Mouse (Mus musculus): ENCODE data around the gene Ccn1.

The Ccn1 gene

DNA sequence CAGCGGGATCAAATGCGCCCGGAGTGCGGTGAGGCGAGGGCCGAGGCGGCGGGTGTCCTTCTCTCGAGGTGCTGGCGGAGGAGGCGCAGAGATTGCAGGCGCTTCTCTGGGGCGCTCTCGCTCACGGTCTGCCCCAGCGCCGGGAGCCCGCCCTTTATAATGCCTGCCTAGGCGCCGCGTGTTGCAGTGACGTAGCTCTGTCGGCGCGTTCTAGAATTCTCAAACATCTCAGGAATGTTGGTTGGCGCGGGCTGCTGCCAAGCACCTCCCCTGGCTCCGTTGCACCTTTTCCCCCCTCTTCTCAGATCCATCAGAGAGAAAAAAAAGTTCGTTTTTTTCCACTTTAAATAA lies at the start of gene Ccn1:
Ccn1 (minus strand) TSS at position 130 of the 351 bp plus-strand sequence.
- peak; percentile 54 for DNase-seq (ENCODE audit: low spot score)

DNA sequence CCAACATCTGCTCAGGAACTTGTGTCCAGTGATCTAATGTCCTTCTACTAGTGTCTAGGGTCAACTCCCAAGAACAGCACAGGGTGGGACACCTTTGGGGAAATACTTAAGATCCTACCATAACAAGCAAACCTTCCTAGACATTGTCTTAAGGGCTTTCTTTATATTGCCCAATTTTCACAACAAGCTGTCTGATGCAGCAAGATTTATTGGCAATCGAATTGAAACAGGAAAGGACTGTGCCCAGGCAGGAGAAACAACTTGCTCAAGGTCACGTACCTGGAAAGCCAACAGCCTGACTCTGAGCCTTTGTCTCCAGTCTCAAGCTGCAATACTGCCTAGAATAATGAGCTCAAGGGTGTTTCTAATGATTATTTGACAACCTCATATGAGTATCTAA lies 43.6 kb upstream of the Ccn1 start:
- no peak for DNase-seq (ENCODE audit: low spot score)

DNA sequence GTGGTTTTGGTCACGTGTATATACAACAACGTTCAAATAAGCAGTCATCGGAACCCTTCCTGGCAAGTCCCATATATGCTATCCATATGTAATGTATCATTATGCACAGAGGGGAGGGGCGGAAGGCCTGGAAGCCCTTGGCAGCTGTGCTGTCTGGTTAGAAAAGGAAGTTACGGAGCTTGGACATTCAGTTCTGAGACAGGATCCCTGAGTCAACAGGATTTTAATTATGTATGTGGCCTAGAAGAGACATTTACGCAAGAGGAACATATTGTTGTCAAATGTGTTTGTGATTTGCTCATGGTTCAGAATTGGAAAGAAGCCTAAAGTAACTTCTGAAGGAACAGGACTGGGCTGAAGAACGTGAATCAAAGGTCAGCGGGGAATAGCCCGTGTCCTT lies 42.3 kb upstream of the Ccn1 start:
- DNase-seq (ENCODE audit: low spot score): no peak

DNA sequence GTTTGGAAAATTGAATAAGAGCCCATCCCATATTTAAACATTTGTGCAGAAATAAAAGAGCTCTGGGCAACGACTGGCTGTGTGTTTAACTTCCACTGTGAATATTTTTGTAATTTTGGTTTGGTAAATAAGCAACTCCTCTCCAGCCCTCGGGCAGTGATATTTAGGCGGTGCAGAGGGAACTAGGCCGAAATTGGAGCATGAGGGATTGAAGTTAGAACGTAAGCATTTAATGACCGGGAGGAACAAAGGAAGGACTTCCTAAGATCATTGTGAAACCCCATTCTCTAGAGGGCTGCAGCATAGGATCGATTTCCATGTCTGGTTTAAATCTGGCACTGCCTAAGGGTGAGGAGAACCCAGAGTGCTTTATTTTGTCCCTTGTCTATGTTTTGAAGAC lies 41.6 kb upstream of the Ccn1 start:
- DNase-seq (ENCODE audit: low spot score): no peak

DNA sequence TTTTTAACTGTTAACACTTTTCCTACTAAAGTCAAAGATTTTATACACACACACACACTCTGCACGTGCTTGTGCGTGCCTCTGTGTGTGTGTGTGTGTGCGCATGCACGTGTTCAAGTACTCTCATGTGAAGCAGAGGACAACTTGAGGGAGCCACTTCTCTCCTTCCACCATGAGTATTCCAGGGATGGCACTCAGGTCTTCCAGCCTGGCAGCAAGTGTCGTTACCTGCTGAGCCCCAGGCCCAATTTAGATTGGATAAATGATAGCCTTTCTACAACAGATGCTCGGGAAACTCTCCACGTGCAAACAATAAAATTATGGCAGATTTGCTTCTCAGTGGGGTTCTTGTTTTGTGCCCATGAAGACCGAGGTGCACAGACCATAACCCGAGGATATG lies 39.5 kb upstream of the Ccn1 start:
- no peak for DNase-seq (ENCODE audit: low spot score)

DNA sequence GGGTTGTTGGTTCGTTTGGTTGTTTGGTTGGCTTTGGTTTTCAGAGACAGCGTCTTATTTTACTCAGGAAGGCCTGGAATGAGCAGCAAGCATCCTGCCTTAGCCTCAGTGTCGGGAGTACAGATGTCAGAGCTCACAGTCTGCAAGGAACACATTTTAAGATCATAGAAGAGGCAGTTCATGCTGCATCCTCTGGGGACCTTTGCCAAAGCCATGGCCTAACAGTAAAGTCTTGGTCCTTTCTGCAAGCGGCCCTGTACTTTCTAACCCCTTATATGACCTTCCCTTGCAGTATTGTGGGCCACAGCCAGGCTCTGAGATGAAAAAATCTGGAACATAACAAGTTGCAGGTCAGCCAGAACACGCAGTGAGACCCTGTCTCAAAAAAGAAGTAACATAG lies 38.1 kb upstream of the Ccn1 start:
- no peak for DNase-seq (ENCODE audit: low spot score)

DNA sequence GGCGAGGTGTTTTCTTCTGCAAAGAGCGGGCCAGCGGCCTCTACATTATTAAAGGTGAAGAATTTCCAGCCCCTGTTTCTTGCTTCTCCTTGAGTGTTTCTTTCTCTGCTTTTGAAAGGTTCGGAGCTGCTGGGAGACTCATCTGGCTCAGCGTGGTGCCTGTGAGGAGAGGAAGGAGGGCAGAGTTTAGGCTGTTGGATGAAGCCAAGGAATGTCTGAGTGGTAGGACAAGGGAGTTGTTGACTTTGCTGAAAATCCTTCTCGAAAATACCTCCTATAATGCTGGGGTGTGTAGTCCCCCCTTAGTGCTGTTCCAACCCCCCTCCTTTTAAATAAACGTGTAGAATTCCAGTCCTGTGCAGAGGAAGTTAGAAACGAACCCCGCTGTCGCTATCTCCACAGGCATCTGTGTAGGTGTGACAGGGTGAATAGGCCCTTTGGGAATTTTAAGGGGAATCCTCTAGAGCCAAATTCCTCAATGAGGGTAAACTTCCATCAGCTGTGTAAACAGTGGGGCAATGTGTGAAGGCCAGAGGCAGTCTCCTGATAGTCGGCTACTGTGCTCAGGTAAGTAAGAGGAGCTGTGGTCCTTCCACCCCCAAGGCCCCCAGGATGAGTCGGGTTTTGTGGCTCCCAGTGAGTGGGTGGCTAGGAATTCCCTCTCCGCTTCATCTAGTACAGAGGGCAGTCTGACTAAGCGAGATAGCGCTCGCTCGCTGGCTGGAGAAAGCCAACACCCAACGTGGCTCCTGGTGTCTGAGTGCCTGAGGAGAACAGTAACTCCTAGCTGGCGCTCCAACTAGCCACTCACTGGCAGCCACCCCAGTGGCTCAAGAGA lies 35.0 kb upstream of the Ccn1 start:
- DNase-seq (ENCODE audit: low spot score): no peak

DNA sequence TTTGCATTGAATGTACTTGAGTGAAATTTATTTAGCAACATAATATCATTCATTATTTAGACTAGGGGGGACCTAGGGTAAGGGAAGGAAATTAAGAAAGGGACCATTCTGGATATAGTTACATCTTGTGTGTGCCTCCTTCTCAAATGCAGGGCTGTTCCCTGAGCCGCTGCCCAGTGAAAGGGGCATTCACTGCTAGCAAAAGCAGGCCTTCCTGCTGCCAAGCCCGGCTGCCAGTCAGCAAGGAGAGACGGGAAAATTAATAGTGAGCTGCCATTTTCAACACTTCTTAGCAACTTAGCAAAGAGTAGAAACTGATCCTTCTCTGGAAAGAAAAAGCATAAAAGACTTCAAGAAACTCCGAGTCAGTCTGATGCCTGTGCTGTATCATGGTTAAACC lies 34.4 kb upstream of the Ccn1 start:
- DNase-seq (ENCODE audit: low spot score): no peak

DNA sequence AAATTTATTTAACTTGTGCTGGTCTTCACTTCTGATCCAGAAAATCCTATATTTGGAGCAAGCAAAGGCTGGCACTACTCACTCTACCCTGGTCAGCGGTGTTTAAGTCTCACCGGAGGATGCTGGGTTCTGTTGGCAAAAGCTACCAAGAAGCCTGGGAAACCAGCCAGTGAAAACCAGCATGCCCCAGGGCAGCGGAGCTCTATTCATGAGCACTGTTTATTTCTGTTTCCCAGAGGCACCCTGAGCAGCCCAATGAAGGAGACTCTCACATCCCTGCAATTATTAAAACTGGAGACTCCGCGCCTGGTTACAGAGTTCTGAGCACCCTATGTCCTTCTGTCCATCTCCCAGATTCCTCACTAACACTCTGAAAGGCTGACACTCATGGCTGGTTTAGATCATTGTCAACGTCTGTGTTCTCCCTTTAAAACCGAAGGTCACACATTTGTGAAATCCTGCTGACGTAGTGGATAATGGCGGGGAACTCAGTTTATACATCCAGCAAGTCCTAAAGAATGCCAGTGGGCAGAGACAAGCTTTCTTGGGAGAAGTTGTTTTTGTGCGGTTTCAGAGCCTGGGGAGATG lies 31.7 kb upstream of the Ccn1 start:
- no peak for DNase-seq (ENCODE audit: low spot score)

DNA sequence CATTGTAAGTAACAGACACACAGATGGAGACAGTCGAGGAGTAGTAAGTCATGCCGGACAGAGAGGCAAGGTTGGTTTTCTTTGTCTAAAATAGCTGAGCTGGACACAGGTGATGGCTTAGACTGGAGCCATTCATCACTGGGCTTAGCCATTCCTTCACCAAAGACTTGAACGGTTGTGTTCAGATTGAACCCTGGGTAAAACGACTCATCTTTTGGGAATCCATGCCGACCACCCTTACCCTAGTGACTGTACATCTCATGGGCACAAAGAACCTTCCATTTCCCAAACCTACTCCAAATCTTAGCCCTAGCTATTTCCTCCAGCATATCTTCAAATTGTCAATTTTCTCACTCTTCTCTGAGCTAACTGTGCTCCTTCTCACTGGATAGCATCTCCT lies 30.9 kb upstream of the Ccn1 start:
- no peak for DNase-seq (ENCODE audit: low spot score)

DNA sequence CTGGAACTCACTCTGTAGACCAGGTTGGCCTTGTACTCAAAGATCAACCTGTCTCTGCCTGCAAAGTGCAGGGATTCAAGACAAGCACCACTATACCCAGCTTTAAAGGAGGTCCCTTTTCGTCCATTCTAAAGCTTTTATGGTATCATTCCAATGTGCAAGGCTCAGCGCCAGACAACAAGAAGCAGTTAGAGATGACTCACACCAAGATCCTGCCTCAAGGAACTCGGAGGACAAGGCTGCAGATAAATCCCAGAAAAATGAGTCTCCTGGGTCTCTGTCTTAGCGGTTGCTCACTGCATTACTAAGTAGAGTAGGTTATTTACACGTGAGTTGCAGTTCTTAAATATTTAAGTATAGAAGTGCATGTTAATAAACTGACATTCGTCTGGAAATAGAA lies 26.4 kb upstream of the Ccn1 start:
- DNase-seq (ENCODE audit: low spot score): no peak

DNA sequence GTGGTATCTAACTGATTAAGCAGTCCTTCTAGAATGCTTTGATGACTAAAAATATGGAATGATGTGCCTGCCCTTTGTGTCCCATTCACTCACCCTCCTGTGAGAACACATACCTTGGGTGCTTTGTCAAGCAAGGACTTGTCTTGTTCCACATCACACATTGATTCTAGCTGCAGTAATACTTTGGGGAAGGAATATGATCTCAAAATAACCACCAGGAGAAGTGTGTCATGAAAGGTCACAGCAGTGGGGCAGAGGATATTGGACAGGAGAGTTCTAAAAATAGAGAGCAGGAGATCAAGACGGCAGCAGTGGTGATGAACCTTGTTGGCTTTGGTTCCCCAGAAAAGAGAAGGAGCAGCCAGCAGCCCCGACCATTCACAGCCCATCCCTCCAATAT lies 25.0 kb upstream of the Ccn1 start:
- DNase-seq (ENCODE audit: low spot score): no peak

DNA sequence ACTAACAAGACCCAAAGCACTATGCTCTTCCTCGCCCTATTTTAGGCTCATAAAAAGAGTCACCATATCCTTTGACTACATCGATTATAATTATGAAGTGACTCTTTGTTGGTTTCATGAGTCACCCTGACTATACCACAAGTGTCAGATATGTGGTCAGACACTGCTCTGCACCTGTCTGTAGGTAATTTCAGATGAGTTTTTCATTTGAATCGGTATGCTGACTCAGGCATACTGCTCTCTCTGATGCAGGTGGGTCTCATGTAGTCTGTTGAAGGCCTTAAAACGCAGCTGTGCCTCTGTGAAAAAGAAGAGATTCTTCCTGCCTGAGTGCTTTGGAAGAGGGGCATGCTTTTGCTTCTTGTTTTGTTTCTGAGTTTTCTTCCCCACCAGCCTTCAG lies 16.6 kb upstream of the Ccn1 start:
- DNase-seq (ENCODE audit: low spot score): no peak

DNA sequence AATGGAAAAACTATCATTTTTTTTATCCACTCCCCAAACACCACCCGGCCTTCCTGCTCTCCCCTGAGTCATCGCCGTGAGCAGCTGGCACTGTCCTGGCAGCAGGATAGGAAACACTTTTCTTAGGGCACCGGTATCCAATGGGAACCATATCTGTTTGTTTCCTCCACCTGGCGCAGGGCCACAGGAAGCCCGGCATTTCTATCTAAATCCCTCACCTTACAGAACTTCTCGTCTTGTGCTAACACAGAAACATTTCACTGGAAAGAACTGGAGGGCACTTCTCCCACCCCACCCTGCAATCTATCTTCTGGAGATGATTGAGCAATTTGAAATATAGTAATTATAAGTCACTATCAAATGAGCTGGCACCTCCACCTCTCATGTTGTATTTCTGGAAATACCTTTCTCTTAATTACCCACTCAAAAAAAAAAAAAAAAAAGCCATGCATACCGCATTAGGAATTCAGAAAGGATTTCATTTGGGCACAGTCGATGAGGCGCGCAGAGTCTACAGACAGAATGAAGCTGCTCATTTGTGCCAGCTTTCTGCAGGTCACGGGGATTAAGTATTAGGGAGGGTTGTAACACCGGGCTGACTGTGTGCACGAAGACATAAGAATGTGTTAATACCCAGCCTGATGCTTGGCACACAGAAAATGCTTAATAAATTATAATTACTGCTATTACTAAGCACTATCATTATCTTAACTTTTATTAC lies 7.4 kb upstream of the Ccn1 start:
- DNase-seq (ENCODE audit: low spot score): no peak

DNA sequence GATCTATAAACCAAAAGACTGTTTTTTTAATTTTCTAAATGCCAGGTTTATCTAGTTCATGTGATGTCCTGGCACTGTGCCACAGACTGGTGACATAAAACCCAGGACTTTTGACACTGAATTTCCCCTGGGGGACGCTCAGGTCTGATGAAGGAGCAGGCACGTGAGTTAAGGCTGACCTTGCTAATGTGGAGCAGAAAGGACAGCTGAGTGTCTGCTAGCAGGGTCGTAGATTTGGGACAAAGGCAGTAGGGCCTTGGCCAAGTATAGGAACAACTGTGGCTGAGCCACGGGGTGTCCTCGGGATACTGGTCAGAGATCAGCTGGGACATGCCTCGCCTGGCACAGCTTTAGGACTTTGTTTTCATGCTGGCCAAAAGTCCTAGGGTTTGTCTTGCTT lies 5.2 kb upstream of the Ccn1 start:
- no peak for DNase-seq (ENCODE audit: low spot score)

DNA sequence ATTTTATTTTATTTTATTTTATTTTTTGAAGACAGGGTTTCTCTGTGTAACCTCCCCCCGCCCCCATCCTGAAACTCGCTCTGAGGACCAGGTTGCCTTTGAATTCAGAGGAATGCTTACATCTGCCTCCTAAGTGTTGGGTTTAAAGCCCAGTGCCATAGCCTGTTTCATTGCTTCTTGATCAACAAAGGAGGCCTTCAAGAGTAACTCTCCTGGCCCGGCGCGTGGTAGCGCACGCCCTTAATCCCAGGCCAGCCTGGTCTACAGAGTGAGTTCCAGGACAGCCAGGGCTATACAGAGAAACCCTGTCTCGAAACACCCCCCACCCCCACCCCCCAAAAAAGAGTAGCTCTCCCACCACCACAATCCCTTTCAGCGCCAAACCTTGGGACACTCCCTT lies 4.2 kb upstream of the Ccn1 start:
- no peak for DNase-seq (ENCODE audit: low spot score)

DNA sequence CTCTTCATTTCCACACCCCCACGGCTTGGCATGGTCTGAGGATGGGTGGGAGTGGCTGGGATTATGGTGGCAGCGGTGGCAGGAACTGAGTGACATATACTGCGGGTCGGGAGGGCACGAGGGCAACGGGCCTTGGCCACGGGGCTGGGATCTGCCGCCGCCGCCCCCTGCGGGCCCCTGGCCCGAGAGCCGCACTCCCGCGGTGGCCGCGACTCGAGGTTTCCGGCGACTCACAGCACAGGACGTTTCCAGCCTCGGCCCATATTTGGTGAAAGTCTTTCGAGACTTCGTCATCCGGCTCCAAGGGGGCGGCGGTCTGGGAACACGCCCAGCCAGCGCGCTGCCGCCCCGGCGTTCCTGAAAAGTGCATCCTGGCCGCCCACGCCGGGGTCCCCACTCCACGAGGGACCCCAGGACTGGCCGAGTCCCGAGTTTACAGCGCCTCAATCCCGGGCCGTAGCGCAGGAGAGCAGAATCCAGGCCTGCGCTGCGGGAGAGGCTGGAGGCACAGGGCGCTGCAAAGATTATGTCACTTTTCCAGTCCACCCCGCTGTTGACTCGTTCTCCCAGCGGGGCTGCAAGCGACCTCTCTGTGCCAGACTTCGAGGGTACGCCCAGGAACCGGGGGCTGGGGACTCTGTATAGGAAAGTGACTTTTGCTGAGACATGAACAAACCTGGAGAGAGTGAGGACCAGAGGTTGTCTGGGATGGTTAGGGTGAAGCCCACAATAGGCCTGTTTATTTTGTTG lies 3.6 kb upstream of the Ccn1 start:
- peak; percentile 36 for DNase-seq (ENCODE audit: low spot score)

DNA sequence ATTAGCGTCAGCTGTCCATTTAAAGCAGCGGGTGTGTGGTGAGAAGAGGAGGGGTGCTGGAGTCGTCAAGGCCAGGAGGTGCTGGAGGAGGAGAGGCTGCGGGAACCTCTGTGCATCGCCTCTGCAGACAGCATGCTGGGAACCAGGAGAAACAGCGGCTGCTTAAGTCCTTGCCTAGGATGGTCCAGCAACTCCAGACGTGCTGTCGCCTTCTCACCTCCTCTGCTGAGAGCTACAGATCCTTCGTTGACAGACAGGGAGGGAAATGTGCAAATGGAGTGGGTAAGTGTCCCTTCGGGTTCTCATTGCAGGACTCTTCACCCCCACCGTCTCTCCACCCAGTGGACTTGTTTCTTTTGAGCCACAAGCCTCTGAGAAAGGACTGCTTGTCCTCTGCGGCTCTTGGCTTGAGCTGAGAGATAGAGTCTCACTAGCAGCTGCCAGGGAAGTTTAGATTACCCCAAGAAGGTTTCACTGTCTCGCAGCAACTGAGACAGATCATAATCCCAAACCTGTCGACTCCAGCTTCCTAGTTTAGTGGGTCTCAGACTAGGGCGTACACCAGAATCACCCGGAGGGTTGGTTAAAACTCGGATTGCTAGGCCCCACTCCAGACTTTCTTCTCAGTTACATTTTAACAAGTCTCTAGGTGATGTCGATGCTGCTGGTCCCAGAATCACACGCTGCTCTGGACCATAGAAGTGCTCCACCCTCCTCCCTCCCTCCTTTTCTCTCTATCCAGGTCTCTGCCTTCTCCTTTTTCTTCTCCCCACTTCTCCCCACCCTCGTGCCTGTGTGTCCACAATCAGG lies 2.7 kb upstream of the Ccn1 start:
- DNase-seq (ENCODE audit: low spot score): no peak

DNA sequence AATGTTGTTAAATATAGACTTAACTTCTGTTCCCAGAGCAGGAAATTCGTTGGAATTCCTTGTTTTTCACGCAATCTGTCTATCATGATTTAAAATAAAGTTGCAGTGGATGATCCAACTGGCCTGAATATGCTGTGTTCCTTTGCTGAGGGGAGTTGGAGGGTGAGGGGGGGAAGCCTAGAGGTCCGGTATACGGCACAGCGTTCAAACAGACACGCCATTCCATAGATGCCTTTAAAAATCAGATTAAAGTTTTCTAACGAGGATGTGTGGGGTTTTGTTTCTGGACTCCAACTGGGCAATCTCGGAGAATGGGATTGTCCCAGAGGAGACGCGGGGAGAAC lies 2.2 kb upstream of the Ccn1 start:
- no peak for DNase-seq (ENCODE audit: low spot score)

DNA sequence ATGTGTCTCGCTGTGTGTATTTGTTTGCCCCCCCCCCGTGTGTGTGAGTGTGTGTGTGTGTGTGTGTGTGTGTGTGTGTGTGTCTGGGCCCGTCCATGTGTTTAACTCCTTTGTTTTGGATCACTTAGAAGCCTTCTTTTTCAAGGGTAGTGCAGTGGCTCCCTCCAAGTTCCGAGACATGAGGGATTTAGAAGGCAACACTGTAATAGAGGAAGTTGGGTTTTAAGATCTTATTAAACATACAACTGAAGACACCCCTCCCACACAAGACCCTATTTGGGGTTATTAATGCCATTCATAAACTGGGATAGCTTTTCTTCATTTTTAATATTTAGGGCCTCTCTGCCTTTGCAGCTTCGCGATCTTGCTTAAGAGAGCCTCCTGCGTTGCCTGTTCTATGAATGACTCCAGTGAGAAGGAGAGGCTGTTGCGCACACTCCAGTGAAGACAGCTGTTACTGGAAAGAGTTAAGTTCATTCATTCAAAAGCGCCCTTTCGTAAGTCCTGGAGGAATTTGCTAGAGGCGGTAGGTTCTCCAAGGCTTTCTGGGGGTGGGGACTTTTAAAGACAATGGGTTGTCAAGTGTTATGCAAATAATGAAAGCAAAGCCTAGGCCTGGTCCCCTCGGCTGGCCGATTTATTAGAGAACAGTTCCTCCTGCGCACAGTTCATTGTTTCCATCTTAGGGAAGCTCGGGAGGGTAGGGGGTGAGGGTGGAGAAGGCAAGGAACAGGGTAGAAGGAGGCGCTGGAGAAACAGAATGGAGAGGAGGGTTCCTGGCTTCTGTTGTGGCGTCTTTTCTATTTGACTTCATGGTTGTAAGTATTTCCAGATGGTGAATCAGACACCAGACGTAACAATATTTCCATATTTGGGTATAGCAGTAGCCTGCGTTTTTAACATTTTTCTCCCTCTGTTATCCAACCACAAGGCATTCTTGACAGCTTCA lies 1.5 kb upstream of the Ccn1 start:
- no peak for DNase-seq (ENCODE audit: low spot score)

Data from ovary, postnatal 10 days (tissue).